Mouse (Mus musculus): ENCODE data around the gene Rnf141.
A peak's percentile ranks its signal among the peaks of the same experiment; 100 is the strongest.

Rnf141 gene

GRCm38 (mm10) chr7:110843916-110844874, at the start of gene Rnf141:
Rnf141 (minus strand) TSS chr7:110844457.
- peak; percentile 96 to 97 for DNase-seq

DNA sequence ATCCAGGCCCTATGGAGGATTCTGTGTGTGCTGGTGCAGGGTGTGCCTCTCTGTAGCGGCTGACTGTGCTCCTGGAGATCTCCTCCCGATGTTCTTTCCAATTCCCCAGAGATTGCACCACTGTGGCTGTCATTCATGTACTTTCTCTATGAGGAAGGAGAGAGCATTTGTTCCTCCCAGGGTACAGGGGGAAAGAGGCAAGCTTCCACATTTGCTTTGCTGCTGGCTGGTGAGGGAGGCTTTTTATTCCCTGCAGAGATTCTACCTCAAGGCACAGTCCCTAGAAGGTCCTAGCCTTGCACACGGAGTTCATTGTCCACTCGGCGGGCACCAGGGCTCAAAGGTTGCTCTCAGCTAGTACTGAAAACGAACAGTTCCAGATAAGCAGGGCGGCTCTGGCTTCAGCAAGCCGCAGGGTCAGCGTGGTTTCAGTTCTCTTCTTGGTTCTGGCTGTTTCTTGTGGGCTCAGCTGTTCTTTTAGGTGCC, 47.3 kb upstream of the Rnf141 start:
- DNase-seq: peak; percentile 28 to 63

GRCm38 (mm10) chr7:110881746-110882333, 37.6 kb upstream of the Rnf141 start:
- DNase-seq: no peak

GRCm38 (mm10) chr7:110878028-110878427, 33.8 kb upstream of the Rnf141 start:
- no peak for DNase-seq

- DNase-seq: peak; percentile 32 to 47
Measured at GRCm38 (mm10) chr7:110876965-110877364, 32.7 kb upstream of the Rnf141 start.

DNA sequence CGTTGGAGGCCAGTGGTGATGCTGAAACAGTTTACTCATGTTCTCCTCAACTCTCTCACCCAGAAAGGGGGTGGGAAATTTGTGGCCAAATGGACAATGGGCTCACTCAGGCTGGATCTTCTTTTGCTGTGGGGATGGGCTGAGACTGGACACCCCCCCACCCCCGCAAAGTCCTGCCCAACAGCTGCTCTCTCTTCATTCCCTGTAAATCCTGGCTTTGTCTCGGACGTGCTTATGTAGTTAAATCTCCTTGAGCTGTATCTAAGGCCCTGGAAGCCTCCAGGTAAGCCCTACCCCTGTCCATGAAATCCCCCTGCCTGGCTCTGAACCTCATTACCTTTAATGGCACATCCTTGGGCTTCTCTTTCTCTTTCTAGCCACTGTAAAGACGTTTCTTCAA, 24.6 kb upstream of the Rnf141 start:
- no peak for DNase-seq

DNA sequence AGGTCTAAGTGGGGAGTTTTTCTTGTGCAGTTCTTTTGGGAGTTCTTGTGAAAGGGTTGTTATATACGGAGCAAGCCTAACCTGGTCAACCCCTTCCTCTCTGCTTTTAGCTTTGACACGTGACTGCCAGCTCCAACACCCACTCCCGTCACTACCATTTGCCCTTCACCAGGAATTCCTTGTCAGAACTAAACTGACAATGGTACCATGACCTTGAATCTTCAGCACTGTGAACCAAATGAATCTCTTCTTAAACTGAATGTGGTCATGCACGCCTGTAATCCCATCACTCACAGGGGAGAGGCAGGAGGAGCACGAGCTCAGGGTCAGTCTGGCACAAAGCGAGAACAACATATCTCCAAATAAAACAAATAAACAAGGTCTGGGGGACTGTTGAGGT, 22.9 kb upstream of the Rnf141 start:
- no peak for DNase-seq

- DNase-seq: no peak
Measured at GRCm38 (mm10) chr7:110866021-110866420, 21.8 kb upstream of the Rnf141 start.

GRCm38 (mm10) chr7:110865570-110865969, 21.3 kb upstream of the Rnf141 start:
- no peak for DNase-seq

DNA sequence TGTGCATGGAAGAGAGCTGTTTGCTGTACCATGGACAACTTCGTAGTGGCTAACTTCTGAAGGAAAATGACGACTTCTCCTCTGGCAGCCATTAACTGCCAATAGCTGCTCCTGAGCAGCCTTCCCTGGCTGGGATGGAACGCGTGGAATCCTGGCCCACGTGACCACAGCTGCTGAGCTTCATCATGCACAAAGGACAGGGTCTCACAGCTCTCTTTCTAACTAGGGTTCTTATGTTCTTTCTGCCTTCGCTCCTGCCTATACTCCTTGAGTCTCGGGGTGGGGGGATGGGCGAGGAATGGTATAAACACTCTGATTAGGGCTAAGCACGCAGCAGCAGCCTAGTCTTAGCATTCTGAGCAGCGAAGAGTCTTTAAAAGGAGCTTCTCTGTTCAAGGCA, 20.8 kb upstream of the Rnf141 start:
- peak; percentile 44 to 70 for DNase-seq

- no peak for DNase-seq
Measured at GRCm38 (mm10) chr7:110862751-110863289, 18.6 kb upstream of the Rnf141 start, which contains the start of gene Lyve1. Lyve1 (minus strand) TSS chr7:110863239.

GRCm38 (mm10) chr7:110860129-110860528, 15.9 kb upstream of the Rnf141 start:
- DNase-seq: no peak

GRCm38 (mm10) chr7:110855604-110856003, 11.3 kb upstream of the Rnf141 start:
- no peak for DNase-seq

DNA sequence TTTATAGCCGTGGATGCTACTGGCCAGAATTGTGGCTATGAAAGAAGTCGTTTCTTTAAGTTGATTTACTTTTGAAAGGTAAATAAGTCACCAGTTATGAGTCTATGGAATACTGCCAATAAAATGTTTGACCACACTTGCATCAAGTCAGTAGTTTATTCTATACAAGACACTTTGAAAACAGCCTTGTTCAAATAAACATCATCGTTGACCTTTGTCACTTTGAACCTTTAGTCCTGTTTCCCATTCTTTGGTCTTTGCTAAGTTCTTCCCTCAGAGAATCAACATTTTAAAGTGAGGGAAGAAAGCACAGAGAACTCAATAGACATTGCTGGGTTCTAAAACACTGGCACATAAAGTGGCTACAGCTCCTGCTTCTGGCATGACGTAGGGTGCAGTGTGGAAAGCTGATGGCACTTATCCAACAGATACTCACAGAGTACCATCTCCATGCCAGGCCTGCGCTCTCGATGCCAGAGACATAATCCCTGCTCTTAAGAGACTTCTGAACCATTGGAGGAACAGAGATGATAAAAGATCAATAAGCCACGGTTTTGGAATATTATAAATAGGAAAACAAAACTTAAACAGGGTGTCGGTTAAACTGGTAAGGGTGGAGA, 10.8 kb upstream of the Rnf141 start:
- DNase-seq: no peak

DNA sequence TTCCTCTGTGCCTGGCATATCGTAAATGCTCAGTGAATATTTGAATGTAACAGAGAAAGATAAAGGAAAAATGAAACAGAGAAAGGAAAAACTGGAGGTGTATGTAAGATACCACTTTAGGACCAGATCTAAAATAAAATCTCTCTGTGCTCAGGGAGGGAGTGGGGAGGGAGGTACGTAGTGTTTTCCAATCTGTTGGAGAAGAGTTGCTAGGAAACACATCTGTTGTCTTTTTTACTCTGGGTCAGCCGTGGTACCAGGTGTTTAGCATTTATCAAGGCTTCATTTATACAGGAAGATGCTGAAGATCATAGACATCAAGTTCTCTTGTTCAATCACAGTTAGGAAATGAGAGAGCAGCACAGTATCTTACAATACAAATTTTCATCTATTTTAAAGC, 10.3 kb upstream of the Rnf141 start:
- no peak for DNase-seq

GRCm38 (mm10) chr7:110853611-110854010, 9.4 kb upstream of the Rnf141 start:
- DNase-seq: no peak

DNA sequence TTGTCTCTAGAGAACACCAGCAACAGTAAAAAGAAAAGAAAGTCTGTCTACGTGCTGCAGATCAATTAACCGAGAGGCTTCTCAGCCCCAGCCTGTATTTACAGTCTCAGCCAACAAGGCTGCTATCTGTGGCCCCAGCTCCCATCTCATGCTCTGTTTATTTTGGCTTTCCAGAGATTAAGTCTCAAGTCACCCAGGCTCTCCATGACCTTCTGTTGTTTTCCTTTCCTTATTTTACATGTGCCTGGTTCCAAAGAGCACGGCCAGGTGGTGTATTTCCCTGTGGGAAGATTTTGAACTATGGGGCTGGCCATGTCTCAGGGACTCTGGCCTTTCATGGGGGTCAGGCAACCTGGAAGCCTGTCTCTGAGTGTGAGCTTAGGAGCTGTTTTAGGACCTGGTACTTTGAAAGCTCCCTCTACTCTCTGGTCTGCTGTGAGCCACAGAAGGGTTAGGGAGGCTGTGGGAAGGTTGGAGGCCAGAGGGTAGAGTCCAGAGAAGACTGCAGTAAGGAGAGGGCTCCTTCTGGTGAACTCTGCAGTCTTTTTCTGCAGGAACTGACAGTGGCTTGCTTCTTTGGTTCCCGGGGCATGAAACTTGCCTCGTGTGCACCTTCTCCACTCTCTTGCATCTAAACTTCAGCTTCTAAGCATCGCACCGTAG, 7.4 kb upstream of the Rnf141 start:
- DNase-seq: no peak

DNA sequence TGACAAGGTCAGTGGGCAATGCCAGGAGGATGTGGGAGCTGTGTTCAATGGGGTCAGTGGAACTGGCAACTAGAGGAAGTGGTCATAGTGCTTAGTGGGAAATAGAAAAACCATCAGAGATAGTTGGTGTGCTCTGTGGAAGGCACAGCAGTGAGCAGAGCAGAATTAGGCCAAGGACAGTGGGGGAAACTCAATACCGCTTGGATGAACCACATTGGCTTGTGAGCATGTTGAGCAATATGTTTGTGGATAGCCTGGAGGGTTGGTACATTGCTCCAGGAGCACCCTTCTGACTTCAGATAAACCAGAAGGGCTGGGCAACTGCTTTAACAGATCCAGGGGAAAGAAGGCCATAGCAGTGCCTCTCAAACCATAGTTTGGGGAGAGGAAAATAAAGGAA, 4.1 kb upstream of the Rnf141 start:
- no peak for DNase-seq

GRCm38 (mm10) chr7:110847321-110847720, 3.1 kb upstream of the Rnf141 start:
- no peak for DNase-seq

DNA sequence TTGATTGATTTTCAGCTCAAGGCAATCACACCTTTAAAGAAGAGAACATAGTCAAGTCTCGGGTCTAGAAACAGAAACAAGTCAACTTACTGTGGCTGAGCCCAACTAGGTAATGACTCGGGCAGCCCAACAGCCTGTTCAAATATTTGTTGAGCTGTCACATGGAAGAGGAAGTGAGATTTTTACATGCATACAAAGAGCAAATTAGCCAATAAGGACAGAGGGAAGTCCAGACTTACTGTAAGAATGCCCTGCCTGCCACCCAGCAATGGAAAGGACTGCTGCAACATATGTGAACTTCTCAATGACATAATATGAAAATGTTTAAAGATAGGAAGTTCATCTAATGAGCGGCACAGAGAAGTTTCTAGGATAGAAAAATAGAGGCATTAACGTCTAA, 3.9 kb downstream of the Rnf141 start:
- no peak for DNase-seq

GRCm38 (mm10) chr7:110834522-110834921, 9.7 kb downstream of the Rnf141 start:
- DNase-seq: no peak

DNA sequence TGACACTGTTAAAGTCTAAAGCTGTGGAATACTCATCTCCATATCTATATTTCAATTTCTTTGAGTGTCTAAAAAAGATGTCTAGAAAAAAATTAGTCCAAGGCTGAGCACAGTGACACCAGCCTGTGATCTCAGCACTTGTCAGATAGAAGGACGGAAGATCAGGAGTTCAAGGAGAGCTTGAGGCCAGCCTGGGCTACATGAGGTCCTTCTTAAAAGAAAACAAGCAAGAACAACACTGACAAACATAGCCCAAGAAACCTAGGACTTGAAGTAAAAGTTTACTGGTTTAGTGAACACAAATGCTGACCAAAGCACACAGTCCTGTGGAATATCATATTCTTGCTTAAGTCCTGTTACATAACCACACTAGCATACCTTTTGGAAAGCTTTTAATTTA, 10.2 kb downstream of the Rnf141 start:
- DNase-seq: no peak

GRCm38 (mm10) chr7:110833024-110833423, 11.2 kb downstream of the Rnf141 start:
- no peak for DNase-seq

All from kidney, postnatal 4 days (tissue).